Mouse (Mus musculus) liver, embryonic 13.5 days (tissue): Measurements from ENCODE around the gene Afdn. TPM values are rescaled to one million over a fixed set of nuclear protein-coding genes. Genes with fewer than 3 reads are reported as not detected.
"Not testable (repeated sequence)": the region's sequence is repeated elsewhere in the genome, so short reads cannot be mapped to it uniquely, and the experiment has no call there.

Experiments used
- ATAC-seq: fragments of 200-750 bp; cut with Nextera tagmentation; 2 replicates; pipeline ENCODE4 v1.8.0; 2017; ENCODE audit warnings: low read depth, mild to moderate bottlenecking, moderate number of reproducible peaks, moderate library complexity
- DNase-seq: peaks from one replicate; pipeline ENCODE4 v3.0.0; 2022
- H3K27ac ChIP-seq: fragments of 300-500 bp; sonication (generic); 2 replicates; pipeline ENCODE4 v1.5.1; 2015; ENCODE audit warnings: moderate library complexity, mild to moderate bottlenecking, inconsistent platforms
- H3K27me3 ChIP-seq: fragments of 300-500 bp; sonication (generic); 2 replicates; pipeline ENCODE4 v1.6.1; 2015; ENCODE audit warnings: mild to moderate bottlenecking, inconsistent platforms
- H3K36me3 ChIP-seq: fragments of 300-500 bp; sonication (generic); 2 replicates; pipeline ENCODE4 v1.6.1; 2015; ENCODE audit warnings: mild to moderate bottlenecking, inconsistent platforms
- H3K4me1 ChIP-seq: fragments of 300-500 bp; sonication (generic); replicated peaks from 2 replicates; pipeline ENCODE4 v1.6.1; 2015; ENCODE audit warnings: inconsistent platforms
- H3K4me2 ChIP-seq: fragments of 300-500 bp; sonication (generic); 2 replicates; pipeline ENCODE4 v1.6.1; 2015; ENCODE audit warnings: inconsistent platforms, mild to moderate bottlenecking, moderate library complexity
- H3K4me3 ChIP-seq: fragments of 300-500 bp; sonication (generic); replicated peaks from 2 replicates; pipeline ENCODE4 v1.5.1; 2015; ENCODE audit warnings: mild to moderate bottlenecking, inconsistent platforms
- H3K9ac ChIP-seq: fragments of 300-500 bp; sonication (generic); 2 replicates; pipeline ENCODE4 v1.6.1; 2015; ENCODE audit warnings: mild to moderate bottlenecking, inconsistent platforms
- H3K9me3 ChIP-seq: fragments of 300-500 bp; sonication (generic); replicated peaks from 2 replicates; pipeline ENCODE4 v1.6.1; 2016; ENCODE audit warnings: inconsistent platforms
- WGBS: fragments of 180-500 bp; shearing (Covaris S2); methylation state at CpG from one replicate; pipeline ENCODE4 v1.1.7; 2015; ENCODE audit not compliant: insufficient replicate concordance; 5-methylcytosine and 5-hydroxymethylcytosine counted together
- polyA plus RNA-seq: library from polyadenylated mRNA; unstranded; fragments of >200 nt; fragmentation: Nextera tagmentation; extraction: Ambion mirVana; gene quantifications from 2 replicates; pipeline ENCODE4 v1.2.1, GENCODE M21; 2015

Afdn gene
- polyA plus RNA-seq, 1 experiment from 2014 or later: 11.8 TPM

GRCm38 (mm10) chr17:13778865-13779264 lies 18.5 kb downstream of the Afdn start:
- Histone ChIP-seq H3K4me2 (no peak overlapping the region), H3K4me3 (no peak overlapping the region), H3K36me3 (no peaks in the 10 kb centered on the region), H3K4me1 (no peaks in the 10 kb centered on the region), H3K9me3 (no peaks in the 10 kb centered on the region), H3K27ac (no peak overlapping the region), H3K9ac (no peak overlapping the region), H3K27me3 (no peaks in the 10 kb centered on the region)
- no peak for ATAC-seq
- WGBS: 68% methylated on average over 1 of the region's 1 CpGs
- no peak for DNase-seq

GRCm38 (mm10) chr17:13781948-13782347 lies 21.6 kb downstream of the Afdn start:
- 56% methylated on average over 5 of the region's 5 CpGs for WGBS
- no peaks in the 10 kb centered on the region for H3K4me1 ChIP-seq
- no peaks in the 10 kb centered on the region for H3K36me3 ChIP-seq

GRCm38 (mm10) chr17:13783469-13783868 lies 23.1 kb downstream of the Afdn start:
- DNase-seq (no peak), ATAC-seq (no peak)
- no peaks in the 10 kb centered on the region for H3K27me3 ChIP-seq
- H3K4me3 ChIP-seq: no peak overlapping the region
- no peaks in the 10 kb centered on the region for H3K4me1 ChIP-seq
- no peak overlapping the region for H3K4me2 ChIP-seq
- no peaks in the 10 kb centered on the region for H3K36me3 ChIP-seq
- no peaks in the 10 kb centered on the region for H3K9me3 ChIP-seq
- no peak overlapping the region for H3K9ac ChIP-seq
- 50% methylated on average over 1 of the region's 1 CpGs for WGBS
- no peak overlapping the region for H3K27ac ChIP-seq

More at GRCm38 (mm10) chr17:13781948-13782347, 21.6 kb downstream of the Afdn start:
- H3K9me3 ChIP-seq: no peaks in the 10 kb centered on the region
- DNase-seq: no peak
- no peak for ATAC-seq
- no peak overlapping the region for H3K4me3 ChIP-seq
- no peak overlapping the region for H3K4me2 ChIP-seq
- no peaks in the 10 kb centered on the region for H3K27me3 ChIP-seq
- no peak overlapping the region for H3K9ac ChIP-seq
- no peak overlapping the region for H3K27ac ChIP-seq

- not testable (repeated sequence) for H3K36me3 ChIP-seq, DNase-seq, H3K4me3 ChIP-seq, H3K4me2 ChIP-seq, H3K27ac ChIP-seq, H3K27me3 ChIP-seq, ATAC-seq, H3K9me3 ChIP-seq, H3K4me1 ChIP-seq, H3K9ac ChIP-seq
- WGBS: 73% methylated on average over 2 of the region's 2 CpGs
Observed at GRCm38 (mm10) chr17:13790033-13790432, 29.7 kb downstream of the Afdn start.

- H3K36me3 ChIP-seq: no peaks in the 10 kb centered on the region
- H3K4me2 ChIP-seq: no peak overlapping the region
- whole genome bisulfite sequencing: 17% methylated on average over 1 of the region's 1 CpGs
- DNase-seq: no peak
- no peaks in the 10 kb centered on the region for H3K27me3 ChIP-seq
- no peak for ATAC-seq
- H3K27ac ChIP-seq: no peak overlapping the region
- H3K9ac ChIP-seq: no peak overlapping the region
- H3K4me1 ChIP-seq: no peaks in the 10 kb centered on the region
- H3K9me3 ChIP-seq: no peaks in the 10 kb centered on the region
- no peak overlapping the region for H3K4me3 ChIP-seq
Observed at GRCm38 (mm10) chr17:13797691-13798090, 37.4 kb downstream of the Afdn start.

GRCm38 (mm10) chr17:13802836-13803408 lies 42.6 kb downstream of the Afdn start:
- ATAC-seq: no peak
- no peaks in the 10 kb centered on the region for H3K4me1 ChIP-seq
- 70% methylated on average over 2 of the region's 2 CpGs for WGBS

GRCm38 (mm10) chr17:13806016-13806415 lies 45.7 kb downstream of the Afdn start:
- no peaks in the 10 kb centered on the region for H3K27me3 ChIP-seq
- no peak overlapping the region for H3K27ac ChIP-seq
- ATAC-seq (no peak), DNase-seq (no peak)
- no peaks in the 10 kb centered on the region for H3K4me1 ChIP-seq
- WGBS: 66% methylated on average over 1 of the region's 1 CpGs
- no peak overlapping the region for H3K4me3 ChIP-seq
- H3K36me3 ChIP-seq: peaks cover 9% of the 10 kb centered on the region
- no peaks in the 10 kb centered on the region for H3K9me3 ChIP-seq
- no peak overlapping the region for H3K4me2 ChIP-seq
- no peak overlapping the region for H3K9ac ChIP-seq

More at GRCm38 (mm10) chr17:13802836-13803408, 42.6 kb downstream of the Afdn start:
- no peak overlapping the region for H3K4me2 ChIP-seq
- H3K4me3 ChIP-seq: no peak overlapping the region
- no peaks in the 10 kb centered on the region for H3K27me3 ChIP-seq
- no peaks in the 10 kb centered on the region for H3K9me3 ChIP-seq
- H3K9ac ChIP-seq: no peak overlapping the region
- H3K27ac ChIP-seq: no peak overlapping the region
- H3K36me3 ChIP-seq: peaks cover 4% of the 10 kb centered on the region; the same call in 1 of the 2 replicates
- no peak for DNase-seq

GRCm38 (mm10) chr17:13817789-13818188 lies 57.5 kb downstream of the Afdn start:
- no peaks in the 10 kb centered on the region for H3K36me3 ChIP-seq
- DNase-seq (no peak), ATAC-seq (no peak)
- H3K4me3 ChIP-seq: no peak overlapping the region
- no peaks in the 10 kb centered on the region for H3K4me1 ChIP-seq
- H3K9me3 ChIP-seq: no peaks in the 10 kb centered on the region
- 23% methylated on average over 2 of the region's 2 CpGs for WGBS
- H3K9ac ChIP-seq: no peak overlapping the region
- H3K27me3 ChIP-seq: no peaks in the 10 kb centered on the region
- H3K27ac ChIP-seq: no peak overlapping the region
- H3K4me2 ChIP-seq: no peak overlapping the region

GRCm38 (mm10) chr17:13819342-13819741 lies 59.0 kb downstream of the Afdn start:
- Histone ChIP-seq H3K27me3 (no peaks in the 10 kb centered on the region), H3K27ac (no peak overlapping the region), H3K9ac (no peak overlapping the region), H3K4me3 (no peak overlapping the region), H3K9me3 (no peaks in the 10 kb centered on the region), H3K4me2 (no peak overlapping the region), H3K36me3 (no peaks in the 10 kb centered on the region), H3K4me1 (no peaks in the 10 kb centered on the region)
- 71% methylated on average over 4 of the region's 4 CpGs for WGBS
- DNase-seq (no peak), ATAC-seq (no peak)

GRCm38 (mm10) chr17:13820676-13821075 lies 60.3 kb downstream of the Afdn start:
- Histone ChIP-seq H3K36me3 (no peaks in the 10 kb centered on the region), H3K4me1 (no peaks in the 10 kb centered on the region), H3K9me3 (no peaks in the 10 kb centered on the region), H3K4me3 (no peak overlapping the region), H3K27me3 (no peaks in the 10 kb centered on the region), H3K27ac (no peak overlapping the region), H3K9ac (no peak overlapping the region), H3K4me2 (no peak overlapping the region)
- no peak for ATAC-seq
- no peak for DNase-seq
- WGBS: 63% methylated on average over 2 of the region's 2 CpGs

- no peaks in the 10 kb centered on the region for H3K4me1 ChIP-seq
- H3K9me3 ChIP-seq: no peaks in the 10 kb centered on the region
- H3K27ac ChIP-seq: no peak overlapping the region
- ATAC-seq (no peak), DNase-seq (no peak)
- H3K4me3 ChIP-seq: no peak overlapping the region
- H3K36me3 ChIP-seq: peaks cover 3% of the 10 kb centered on the region; the same call in 1 of the 2 replicates
- no peaks in the 10 kb centered on the region for H3K27me3 ChIP-seq
- no peak overlapping the region for H3K9ac ChIP-seq
- no peak overlapping the region for H3K4me2 ChIP-seq
- 62% methylated on average over 2 of the region's 2 CpGs for WGBS
Observed at GRCm38 (mm10) chr17:13825421-13825820, 65.1 kb downstream of the Afdn start.

GRCm38 (mm10) chr17:13830234-13830633 lies 69.9 kb downstream of the Afdn start:
- Histone ChIP-seq H3K27ac (no peak overlapping the region), H3K4me1 (no peaks in the 10 kb centered on the region), H3K4me2 (no peak overlapping the region), H3K4me3 (no peak overlapping the region), H3K36me3 (peaks cover 3% of the 10 kb centered on the region; the same call in 1 of the 2 replicates), H3K9me3 (no peaks in the 10 kb centered on the region), H3K27me3 (no peaks in the 10 kb centered on the region), H3K9ac (no peak overlapping the region)
- WGBS: 70% methylated on average over 1 of the region's 1 CpGs
- DNase-seq: no peak
- ATAC-seq: no peak
